Mouse (Mus musculus) CH12.LX (cell line): ENCODE results near the gene Ceacam10.

Experiments used
- CTCF ChIP-seq, 2 experiments: IDR thresholded peaks in 1 of 2; conservative IDR thresholded peaks in 1 of 2; 2 replicates each; pipeline ENCODE4 v1.5.1; 2011 to 2012; ENCODE audit warnings: low read depth in 2 of 2, low read length in 2 of 2, improper control_type of control experiment in 1 of 2, inconsistent platforms in 1 of 2, mild to moderate bottlenecking in 1 of 2, moderate library complexity in 1 of 2
- JUN ChIP-seq: IDR thresholded peaks from 2 replicates; pipeline ENCODE4 v1.6.1; 2011; ENCODE audit warnings: low read depth, mild to moderate bottlenecking, low read length, improper control_type of control experiment, moderate library complexity; ENCODE audit not compliant: insufficient read depth
- JUND ChIP-seq: conservative IDR thresholded peaks from 2 replicates; pipeline ENCODE4 v1.6.1; 2011; ENCODE audit warnings: low read depth, low read length, improper control_type of control experiment
- MYC ChIP-seq: IDR thresholded peaks from 2 replicates; pipeline ENCODE4 v1.6.1; 2011; ENCODE audit warnings: low read depth, mild to moderate bottlenecking, improper control_type of control experiment, low read length
- NELFE ChIP-seq: IDR thresholded peaks from 2 replicates; pipeline ENCODE4 v1.6.1; 2011; ENCODE audit warnings: low read depth, low read length, improper control_type of control experiment
- POLR2A ChIP-seq: IDR thresholded peaks from 2 replicates; pipeline ENCODE4 v1.6.1; 2011; ENCODE audit warnings: low read depth, mild to moderate bottlenecking, improper control_type of control experiment, low read length
- USF2 ChIP-seq: conservative IDR thresholded peaks from 2 replicates; pipeline ENCODE4 v1.6.1; 2011; ENCODE audit warnings: low read depth, low read length, improper control_type of control experiment

DNA sequence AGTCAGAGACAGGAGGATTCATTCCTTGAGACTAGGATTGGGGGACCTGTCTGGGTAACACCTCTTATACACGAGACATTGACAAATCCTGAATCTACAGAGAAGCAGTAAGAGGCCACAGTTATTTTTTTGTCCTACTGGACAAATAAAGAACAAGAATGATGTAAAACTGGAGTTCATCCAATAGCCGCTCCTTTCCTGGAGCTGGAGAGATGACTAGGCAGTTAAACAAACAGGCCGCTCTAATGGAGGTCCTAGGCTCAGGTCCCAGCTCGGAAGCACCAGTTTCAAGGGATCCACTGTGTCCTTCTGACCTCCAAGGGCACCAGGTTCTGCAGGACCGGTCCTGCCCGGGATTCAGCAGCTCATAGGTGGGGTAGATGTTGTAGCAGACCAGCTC, 27.8 kb downstream of the Ceacam10 start:
- no peak for TF ChIP-seq JUND
- TF ChIP-seq JUN: no peak
- no peak for TF ChIP-seq NELFE
- no peak for TF ChIP-seq USF2
- TF ChIP-seq MYC: no peak
- no peak for TF ChIP-seq POLR2A
- no peak for TF ChIP-seq CTCF (conservative IDR thresholded peaks at IDR 0.05 in 1 of 2, IDR thresholded peaks at IDR 0.05 in 1 of 2; ENCODE audit: low read depth in 2 of 2, low read length in 2 of 2)
